Mouse (Mus musculus) WW6 (cell line): ENCODE data around the gene Tmem131l.

Experiments used
- DNase-seq: peaks from one replicate; pipeline ENCODE4 v3.0.0-alpha.2; 2013; ENCODE audit warnings: low read depth, low spot score

Gene Tmem131l

DNA sequence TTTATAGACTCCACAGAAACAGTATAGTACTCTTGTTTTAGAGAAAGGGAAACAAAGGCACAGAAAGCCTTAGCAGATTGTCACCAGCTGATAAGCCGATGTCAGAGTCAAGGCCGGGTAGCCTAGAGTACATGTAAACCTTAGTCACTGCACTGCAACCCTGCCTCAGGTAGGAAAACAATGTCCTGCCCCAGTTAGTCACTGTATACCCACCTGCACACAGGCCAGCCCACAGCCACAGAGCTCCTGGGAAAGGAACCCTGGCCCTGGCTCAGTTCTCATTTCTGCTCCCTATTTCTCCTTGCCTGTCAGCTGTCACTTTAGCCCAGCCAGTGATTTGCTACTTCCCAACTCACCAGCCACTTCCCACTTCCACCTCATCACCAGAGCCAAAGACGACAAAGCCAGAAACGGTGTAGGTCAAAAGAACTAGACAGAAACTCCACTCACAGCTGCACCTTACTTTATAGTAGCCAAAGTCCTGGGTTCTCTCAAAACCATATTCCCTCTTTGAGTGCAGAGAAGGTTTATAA, 24.4 kb downstream of the Tmem131l start:
- no peak for DNase-seq

DNA sequence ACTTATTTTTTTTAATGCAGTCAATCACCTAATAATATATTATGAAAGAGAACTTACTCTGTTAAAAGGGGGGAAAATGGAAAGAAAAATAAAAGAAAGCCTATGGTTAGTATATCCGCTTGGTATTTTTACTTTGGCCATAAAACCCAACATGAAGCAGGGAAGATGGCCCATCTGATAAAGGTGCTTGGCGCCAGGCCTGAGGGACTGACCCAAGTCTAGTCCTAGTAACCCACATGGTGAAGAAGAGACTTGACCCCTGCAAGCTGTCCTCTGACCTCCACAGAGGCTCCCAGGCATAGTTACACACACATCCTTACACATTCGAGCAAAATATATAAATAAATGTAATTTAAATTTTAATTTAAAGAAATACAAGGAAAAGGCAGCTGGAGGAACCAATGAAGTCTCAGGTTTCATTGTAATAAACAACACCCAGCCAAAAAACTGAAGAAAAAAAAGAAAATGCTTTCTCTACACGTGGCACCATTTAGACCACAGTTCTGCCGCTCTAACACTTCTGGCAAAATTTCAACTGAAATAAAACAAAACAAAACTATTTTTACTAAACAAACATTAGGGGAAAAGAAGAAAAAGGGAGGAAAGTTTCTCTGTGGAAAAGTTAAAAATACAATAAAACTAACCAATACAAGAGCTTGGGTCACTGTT, 28.8 kb downstream of the Tmem131l start:
- DNase-seq, result no peak

DNA sequence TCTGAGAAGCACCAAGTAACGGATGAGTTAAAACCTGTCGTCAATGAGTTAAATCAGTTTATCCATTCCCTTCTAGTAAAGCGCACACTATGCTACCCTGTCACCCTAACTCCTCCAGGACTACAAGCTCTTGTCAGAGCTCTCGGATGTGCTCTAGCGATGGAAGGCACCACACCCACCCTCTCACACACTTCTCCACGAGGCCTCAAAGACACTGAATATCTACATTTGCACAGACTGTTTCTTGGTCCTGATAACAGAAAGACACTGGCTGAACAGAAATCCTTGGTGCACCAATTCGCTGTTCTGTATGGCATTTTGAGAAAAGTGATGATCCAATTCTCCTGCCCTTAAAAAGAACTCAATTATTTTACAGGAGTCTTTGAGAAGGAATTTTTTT, 34.0 kb downstream of the Tmem131l start:
- DNase-seq, result no peak

DNA sequence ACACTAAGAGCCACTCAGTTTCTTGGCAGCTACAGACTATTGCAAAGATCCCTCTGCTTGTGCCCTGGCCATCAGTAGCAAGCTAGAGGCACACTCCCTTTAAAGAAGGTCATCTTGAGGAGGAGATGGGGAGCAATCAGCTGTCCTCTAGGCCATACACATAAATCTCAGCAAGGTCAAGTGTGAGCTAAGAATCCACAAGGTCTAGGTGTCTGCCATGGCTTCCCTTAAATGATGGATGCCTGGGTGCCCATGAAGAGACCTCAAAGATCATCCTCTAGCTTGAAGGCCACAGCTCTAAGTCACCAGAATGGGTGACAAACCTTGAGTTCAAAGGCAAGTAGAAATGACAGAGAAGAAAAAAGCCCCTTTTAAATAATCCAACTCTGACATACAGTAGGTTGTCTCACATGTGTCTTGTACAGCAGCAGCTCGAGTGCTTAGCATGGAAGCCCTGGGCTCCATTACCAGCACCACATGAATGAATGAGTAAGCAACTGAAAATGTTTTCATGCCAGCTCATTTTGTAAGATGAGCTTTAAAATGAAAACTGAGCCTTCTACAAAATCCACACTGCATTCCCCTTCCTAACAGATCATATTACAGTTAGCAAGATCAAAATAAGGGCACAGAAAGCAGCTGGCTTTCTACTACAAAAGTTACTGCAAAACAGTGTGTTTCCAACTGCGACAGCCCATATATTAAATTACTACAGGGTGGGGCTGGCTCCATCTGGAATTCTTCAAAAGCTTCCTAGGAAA, 35.5 kb downstream of the Tmem131l start:
- no peak for DNase-seq

DNA sequence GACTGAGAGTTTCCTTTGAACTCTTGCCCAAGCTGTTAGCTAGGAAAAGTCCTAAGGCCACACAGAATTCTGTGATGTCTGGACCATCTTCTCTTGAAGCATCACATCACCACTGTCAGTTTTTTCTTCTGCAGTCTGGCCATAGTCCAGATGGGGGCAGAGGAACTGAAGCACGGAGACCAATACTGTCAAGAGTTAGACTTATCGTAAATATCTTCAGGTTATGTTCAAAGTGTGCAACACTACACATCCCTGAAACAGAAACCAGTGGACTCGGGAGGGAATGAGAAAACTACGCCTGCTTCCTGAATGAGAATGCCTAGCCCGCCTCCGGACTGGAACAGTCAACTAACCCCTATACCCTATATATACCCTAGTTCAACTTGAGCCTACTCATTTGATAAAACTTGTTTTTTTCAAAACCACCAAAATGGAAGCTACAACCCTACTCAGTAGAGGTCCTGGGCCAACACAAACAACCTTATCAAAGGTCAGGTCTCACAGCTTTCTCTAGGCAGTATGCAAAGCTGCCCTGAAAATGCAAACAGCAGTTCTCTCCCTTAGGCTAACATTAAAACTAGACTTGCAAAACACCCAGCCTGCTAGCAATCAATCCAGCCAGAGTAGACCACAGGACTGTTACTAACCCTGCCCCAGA, 37.4 kb downstream of the Tmem131l start:
- DNase-seq, result no peak

DNA sequence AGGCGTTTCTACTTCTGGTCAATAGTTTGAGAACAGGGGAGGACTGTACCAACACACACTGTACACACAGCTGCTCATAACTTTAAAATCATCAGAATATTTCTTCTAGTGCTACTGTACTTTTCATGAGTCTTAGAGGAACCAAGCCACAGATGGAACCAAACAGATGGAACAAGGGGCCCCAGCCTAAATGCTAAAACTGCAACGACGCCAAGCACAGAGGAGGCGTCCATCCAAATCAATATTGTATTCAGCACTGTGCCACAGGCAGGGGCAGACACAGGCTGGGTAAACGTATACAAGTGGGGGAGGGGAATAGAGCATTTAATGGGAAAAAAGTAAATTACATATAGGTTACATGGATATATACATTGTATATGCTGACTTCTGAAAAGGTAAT, 42.4 kb downstream of the Tmem131l start:
- DNase-seq, result no peak

DNA sequence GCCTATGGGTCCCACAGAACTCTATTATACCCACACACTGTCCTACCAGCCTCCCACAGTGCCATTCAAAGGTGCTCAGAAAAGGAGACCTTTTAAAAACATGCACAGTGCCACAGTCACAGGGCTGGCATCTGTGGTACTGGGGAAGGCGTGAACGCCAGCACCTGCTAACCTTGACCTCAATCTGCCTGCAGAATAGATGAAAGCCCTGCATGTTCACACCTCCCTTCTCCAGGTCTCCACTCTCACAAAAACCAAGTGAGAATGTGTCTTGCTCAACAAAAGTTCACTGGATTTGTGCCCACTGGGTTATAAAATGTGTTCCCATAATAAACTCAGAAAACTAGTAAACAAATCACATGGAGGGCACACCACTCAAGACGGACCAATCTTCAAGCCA, 42.9 kb downstream of the Tmem131l start:
- DNase-seq, result no peak

DNA sequence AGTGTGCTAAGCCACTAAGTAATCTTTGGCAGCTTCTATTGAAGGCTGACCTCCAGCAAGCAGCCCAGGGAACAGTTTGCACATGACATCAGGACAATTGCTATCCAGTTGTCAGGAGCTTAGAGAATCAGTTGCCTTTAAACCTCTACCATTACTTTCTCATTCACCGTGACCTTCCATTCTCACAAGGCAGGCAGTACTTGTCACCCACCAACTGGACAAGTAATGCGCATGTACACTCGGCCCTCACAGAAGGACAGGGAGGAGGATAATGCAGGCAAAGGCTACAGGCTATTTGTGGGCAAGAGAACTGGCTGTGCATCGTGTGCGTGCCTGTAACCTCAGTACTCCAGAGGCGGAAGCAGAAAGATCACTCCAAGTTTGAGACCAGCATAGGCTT, 43.9 kb downstream of the Tmem131l start:
- no peak for DNase-seq

DNA sequence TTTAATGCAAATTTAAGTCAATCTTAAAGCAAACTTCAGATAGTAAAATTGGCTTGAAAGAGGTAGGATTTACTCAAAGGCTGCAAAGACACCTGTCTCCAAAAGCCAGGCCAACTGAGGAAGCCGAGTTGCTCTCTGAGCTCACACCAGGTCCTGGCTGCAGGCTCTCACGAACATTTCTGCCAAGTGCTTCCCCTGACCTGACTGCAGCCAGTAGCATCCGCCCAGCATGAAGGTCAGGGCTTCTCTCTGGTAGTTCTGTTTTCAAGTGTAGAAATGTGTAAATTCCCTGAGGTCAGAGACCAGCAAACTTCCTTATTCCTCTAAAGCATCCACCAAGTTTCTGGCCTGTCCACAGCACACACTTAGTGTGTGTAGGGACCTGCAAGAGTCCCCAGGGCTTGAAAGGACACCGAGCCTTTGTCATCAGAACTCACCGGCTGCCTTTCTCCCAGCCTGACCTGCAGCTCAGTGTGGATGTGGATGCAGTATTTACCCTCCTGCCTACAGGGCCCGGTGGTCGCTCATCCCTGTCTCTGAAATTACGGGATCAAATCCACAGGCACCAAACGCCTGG, 44.6 kb downstream of the Tmem131l start:
- no peak for DNase-seq

DNA sequence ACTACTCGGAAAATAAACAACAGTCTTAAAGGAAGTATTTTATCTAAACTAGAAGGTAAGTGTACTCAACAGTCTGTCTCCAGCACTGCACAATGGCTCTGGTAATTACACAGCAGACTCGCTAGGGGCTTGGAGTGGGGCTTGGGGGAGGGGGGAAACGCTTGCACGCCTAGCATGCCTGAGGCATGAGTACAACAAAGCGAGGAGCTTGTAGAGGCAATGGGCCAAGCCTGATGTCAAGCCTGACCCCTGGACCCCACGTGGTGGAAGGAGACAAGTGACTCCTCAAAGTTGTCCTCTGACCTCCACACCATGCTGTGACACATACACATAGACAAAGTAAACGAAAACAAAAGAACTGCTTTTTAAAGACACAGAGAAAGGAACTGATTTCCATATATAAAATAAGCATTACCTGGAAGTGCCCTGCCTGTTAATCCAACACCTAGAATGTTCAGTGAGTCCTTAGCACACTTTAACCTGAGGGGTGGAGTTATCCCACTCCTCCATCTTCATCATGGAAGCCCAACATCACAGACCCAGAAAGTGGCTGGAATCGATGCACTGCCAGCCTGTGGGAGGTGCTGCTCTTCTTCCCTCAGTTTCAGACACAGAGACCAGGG, 45.6 kb downstream of the Tmem131l start:
- peak; percentile 62 for DNase-seq

DNA sequence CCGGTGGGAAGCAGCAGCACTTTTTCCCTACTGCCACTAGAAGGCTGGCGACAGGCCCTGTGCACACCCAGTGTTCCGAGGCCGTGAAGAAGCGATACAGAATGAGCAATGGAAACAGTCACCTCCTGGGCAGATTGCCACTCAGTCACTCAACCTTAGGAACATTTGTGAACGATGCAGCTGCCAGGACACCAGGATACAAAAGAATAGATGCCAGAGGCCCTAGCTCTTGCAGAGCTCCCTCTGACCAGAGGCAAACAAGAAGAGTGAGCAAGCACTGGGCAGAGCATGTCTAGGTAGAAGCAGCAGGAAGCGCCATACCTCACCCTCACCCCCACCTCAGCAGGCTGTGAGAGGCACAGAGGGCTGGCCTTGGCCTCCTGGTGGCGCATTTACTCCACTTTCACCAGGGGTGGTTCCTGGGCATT, 46.9 kb downstream of the Tmem131l start:
- DNase-seq, result no peak

DNA sequence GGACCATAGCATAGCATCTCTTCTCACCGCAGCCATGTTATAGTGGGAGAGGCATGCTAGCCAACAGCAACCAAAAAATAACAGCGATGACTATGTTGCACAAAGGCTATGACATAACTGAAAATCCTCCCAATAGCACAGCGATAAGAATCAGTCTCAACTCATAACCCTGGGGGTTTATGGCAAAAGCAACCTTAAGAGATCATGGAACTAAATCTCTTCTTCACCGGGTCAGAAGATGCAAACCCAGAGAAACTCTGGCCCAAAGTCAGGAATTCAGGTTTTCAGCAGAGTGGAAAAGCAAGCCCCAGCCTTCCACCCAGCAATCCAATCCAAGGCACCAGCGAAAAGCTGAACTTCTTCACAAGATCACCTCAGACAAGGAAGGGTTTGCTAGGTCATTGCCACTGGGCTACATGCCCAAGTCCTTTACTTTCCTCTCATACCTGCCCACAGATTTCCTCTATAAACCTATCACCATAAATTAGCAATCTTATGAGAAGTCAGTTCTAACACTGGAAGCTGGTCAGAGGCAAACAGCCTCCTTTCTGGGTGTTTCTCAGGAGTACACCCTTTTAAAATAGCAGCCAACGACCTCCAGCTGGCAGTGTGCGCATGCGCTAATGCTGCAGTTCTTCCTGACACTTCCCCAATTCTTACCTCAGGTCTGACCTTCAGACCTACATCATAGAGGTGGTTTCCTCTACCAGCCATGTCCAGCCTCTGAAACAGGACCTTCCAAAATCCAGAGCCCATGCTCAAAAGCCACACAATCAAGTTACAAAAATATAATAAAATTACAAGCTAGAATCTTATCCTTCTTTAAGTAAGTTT, 48.1 kb downstream of the Tmem131l start:
- no peak for DNase-seq

DNA sequence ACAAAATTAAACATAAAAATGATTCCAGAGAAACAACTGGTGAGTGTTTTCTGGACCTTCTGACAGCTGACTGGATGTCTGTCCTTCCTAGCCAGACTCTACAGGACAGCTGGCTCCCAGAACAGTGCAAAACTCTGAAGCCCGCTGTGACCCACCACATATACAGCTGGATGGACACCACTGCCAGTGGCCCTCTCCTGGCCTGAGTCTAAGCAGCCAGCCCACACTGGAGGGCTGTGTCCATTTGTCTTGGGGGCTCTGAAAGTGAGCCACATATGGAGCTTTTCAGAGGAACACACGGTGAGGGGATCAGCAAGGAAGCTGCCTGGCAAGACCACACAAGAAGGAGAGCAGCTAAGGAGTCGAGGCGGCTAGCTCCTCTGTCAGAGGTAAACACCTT, 51.8 kb downstream of the Tmem131l start:
- DNase-seq, result no peak

DNA sequence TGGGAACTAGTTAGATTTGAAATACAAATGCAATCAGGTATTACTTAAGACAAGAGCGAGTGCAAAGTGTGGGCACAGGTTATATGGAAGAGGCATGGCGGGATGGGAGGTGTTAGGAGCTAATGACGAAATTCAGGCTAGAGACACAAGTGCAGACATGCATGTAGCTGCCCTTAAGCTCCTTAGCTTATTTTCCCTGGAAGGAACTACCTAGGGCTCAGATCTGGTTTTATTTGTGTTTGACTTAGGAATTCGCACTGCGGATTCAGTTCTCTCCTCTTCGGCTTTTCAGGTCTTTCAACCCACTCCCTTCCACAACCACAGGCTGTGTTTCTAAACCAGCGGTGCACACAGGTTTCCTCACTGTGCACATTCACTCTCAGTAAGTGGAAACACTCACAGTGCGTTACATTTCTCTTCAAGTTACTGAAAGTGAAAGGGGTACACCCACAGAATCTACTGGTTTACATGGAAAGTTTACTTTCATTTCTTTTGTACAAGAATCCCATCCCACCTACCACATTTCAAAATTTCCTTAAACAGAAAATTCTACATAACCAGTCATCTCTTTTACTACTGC, 52.4 kb downstream of the Tmem131l start:
- no peak for DNase-seq

DNA sequence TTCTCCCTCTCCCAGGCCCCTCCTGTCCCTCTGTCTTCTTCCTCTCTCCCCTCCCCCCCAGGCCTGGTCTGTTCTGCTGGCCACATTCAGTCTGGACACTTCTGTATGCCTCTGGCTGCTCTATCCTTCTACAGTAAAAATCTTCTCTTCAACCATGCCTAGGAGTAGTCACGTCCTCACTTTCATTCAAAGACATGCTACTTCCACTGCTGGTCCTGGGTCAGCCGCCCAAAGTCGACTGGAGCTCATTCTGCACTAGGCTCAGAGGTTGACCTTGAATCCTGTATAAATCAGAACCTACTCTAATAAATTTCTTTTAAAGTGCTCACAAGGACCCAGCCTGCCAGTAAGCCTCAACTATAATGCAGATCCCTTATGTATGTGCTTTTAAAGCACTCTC, 53.2 kb downstream of the Tmem131l start:
- no peak for DNase-seq

DNA sequence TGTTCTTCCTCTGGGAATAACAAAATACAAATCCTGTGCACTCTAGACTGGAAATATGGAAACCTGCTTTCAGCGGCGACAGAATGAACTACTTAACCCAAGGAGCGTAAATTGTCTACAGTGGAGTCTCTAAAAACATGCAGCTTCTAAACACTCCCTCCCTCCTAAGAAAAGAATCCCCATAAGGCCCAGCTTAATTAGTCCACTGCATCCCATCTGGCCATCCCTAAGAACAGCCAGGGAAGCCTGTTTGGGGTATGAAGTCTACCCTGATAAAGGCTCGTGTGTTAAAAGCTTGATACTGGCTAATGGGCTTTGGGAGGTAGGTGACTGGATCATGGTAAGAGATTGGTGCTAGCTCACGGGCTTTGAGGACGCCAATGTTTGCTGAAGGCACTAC, 54.5 kb downstream of the Tmem131l start:
- no peak for DNase-seq

DNA sequence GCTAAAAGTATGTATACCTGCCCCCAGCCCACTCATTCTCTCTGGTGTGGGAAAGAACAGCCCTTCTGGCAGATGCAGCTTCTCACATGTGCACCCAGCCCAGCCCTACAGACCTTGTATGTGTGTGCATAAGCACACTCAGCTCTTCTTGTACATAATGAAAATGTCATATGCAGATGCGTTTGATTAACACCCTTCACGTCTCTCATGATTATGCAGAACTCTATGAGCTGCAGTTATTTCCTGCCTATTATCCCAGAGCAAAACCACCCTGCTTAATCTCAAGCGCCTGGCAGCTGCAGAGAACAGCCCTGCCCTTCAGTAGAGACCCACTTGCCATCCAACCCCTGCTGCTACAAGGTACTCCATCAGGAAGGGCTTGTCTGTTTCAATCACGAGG, 55.6 kb downstream of the Tmem131l start:
- DNase-seq, result no peak

DNA sequence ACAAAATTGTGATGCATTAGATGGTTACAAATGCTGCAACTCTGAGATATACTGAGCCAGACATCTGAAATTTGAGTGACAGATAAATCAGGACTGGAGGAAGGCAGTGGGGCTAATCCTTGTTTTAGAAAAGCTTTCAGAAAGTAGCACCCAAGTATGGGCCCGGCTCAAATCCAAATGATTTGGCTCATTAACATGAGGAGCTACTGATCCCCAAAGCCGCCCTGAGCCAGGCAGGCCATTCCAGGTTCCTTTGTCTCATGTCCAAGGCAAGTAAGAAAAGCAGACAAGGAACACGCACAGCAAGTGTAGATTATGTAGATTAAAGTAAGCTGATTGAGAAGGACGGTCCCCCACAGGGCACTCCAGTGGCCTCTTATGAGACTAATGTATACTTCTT, 57.2 kb downstream of the Tmem131l start:
- no peak for DNase-seq

DNA sequence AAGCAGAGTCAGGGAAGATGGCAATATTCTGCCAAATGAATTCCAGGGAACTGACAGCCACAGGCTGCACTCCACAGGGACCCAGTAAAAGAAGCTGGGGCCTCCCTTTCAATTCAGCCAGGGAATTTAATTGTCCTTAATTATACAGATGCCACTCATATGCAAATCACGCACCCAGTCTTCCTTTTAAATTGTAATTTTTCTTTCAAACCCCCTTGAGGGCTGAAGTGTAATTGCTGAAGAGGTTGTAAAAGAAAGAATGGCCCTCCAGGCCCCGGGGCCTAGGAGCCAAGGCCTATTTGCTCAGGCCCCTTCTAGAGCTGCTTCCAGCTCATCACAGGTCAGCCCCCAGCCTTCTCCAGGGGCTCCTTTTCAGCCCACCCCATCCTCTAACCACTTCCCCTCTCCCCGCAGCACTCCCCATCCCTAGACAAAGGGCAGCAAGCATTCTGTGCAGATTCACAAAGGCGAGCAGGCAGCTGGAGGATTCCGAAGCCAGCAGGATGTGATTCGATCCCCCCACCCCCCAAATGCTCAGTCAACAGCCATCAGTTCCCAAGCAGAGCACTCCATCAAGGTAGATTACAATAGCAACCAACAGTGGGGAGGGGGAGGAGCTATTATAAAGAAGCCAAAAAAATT, 59.6 kb downstream of the Tmem131l start:
- peak; percentile 63 for DNase-seq
